Mouse (Mus musculus) limb, embryonic 11.5 days (tissue): ENCODE data around the gene Socs4. TPM values are rescaled to one million over a fixed set of nuclear protein-coding genes. Genes with fewer than 3 reads are reported as not detected.
A peak's percentile ranks its signal among the peaks of the same experiment; 100 is the strongest.

Experiments used
- ATAC-seq: fragments of 200-750 bp; cut with Nextera tagmentation; 2 replicates; pipeline ENCODE4 v1.8.0; 2017; ENCODE audit warnings: low read depth; ENCODE audit not compliant: insufficient number of reproducible peaks, low FRiP score, low TSS enrichment
- DNase-seq: peaks from one replicate; pipeline ENCODE4 v3.0.0-alpha.2; 2015; ENCODE audit warnings: low spot score
- H3K27ac ChIP-seq: fragments of 300-500 bp; sonication (generic); replicated peaks from 2 replicates; pipeline ENCODE4 v1.5.1; 2014; ENCODE audit warnings: low read depth, mild to moderate bottlenecking, low read length
- H3K27me3 ChIP-seq: fragments of 300-500 bp; sonication (generic); 2 replicates; pipeline ENCODE4 v1.6.1; 2014; ENCODE audit warnings: mild to moderate bottlenecking, low read length, mixed read lengths; ENCODE audit not compliant: control insufficient read depth, insufficient read depth
- H3K36me3 ChIP-seq: fragments of 300-500 bp; sonication (generic); 2 replicates; pipeline ENCODE4 v1.6.1; 2014; ENCODE audit warnings: mild to moderate bottlenecking, low read length, moderate library complexity, mixed read lengths; ENCODE audit not compliant: control insufficient read depth, insufficient read depth
- H3K4me1 ChIP-seq: fragments of 300-500 bp; sonication (generic); 2 replicates; pipeline ENCODE4 v1.6.1; 2014; ENCODE audit warnings: low read length, mixed read lengths; ENCODE audit not compliant: control insufficient read depth, insufficient read depth
- H3K4me2 ChIP-seq: fragments of 300-500 bp; sonication (generic); 2 replicates; pipeline ENCODE4 v1.6.1; 2014; ENCODE audit warnings: low read depth, mild to moderate bottlenecking, moderate library complexity; ENCODE audit not compliant: severe bottlenecking
- H3K4me3 ChIP-seq: fragments of 300-500 bp; sonication (generic); 2 replicates; pipeline ENCODE4 v1.5.1; 2014; ENCODE audit warnings: low read depth, low read length
- H3K9ac ChIP-seq: fragments of 300-500 bp; sonication (generic); 2 replicates; pipeline ENCODE4 v1.6.1; 2014; ENCODE audit warnings: mild to moderate bottlenecking, low read length
- H3K9me3 ChIP-seq: fragments of 300-500 bp; sonication (generic); 2 replicates; pipeline ENCODE4 v1.6.1; 2016; ENCODE audit warnings: low read length; ENCODE audit not compliant: control insufficient read depth
- WGBS: fragments of 180-500 bp; shearing (Covaris S2); extraction: QIAGEN DNeasy Blood & Tissue Kit; methylation state at CpG from one replicate; pipeline ENCODE4 v1.1.7; 2014; 5-methylcytosine and 5-hydroxymethylcytosine counted together
- polyA plus RNA-seq: library from polyadenylated mRNA; unstranded; fragments of >200 nt; fragmentation: Nextera tagmentation; extraction: Ambion mirVana; gene quantifications from 2 replicates; pipeline ENCODE4 v1.2.1, GENCODE M21; 2014

Gene Socs4
- polyA plus RNA-seq, 1 experiment from 2014 or later: 4.8 TPM

GRCm38 (mm10) chr14:47296232-47296631 lies 19.5 kb downstream of the Socs4 start:
- peaks cover 3% of the 10 kb centered on the region; the same call in 1 of the 2 replicates for H3K4me1 ChIP-seq
- no peak overlapping the region for H3K27ac ChIP-seq
- no peak overlapping the region for H3K4me3 ChIP-seq
- H3K27me3 ChIP-seq: no peaks in the 10 kb centered on the region
- H3K9ac ChIP-seq: no peak overlapping the region
- H3K9me3 ChIP-seq: no peaks in the 10 kb centered on the region
- DNase-seq (peak; percentile 19), ATAC-seq (no peak)
- H3K36me3 ChIP-seq: no peaks in the 10 kb centered on the region; the same call in 1 of the 2 replicates
- no peak overlapping the region for H3K4me2 ChIP-seq
- 67% methylated on average over 2 of the region's 2 CpGs for WGBS

GRCm38 (mm10) chr14:47297785-47298407 lies 21.2 kb downstream of the Socs4 start, which contains the start of gene Mapk1ip1l:
TSS of gene Mapk1ip1l (plus strand) at chr14:47298266.
- peak; percentile 98 for DNase-seq
- peak within 1 kb of the TSS; percentile 94 for H3K27ac ChIP-seq
- WGBS: under 1% methylated on average over 34 of the region's 34 CpGs
- peak within 1 kb of the TSS; percentile 98 for H3K9ac ChIP-seq
- peak; percentile 65 for ATAC-seq
- H3K4me1 ChIP-seq: peaks cover 3% of the 10 kb centered on the region; the same call in 1 of the 2 replicates
- H3K27me3 ChIP-seq: no peaks in the 10 kb centered on the region
- H3K4me3 ChIP-seq: peak within 1 kb of the TSS; percentile 91
- peak within 1 kb of the TSS; percentile 72 for H3K4me2 ChIP-seq
- H3K9me3 ChIP-seq: no peaks in the 10 kb centered on the region
- peaks cover under 1% of the 10 kb centered on the region; the same call in 1 of the 2 replicates for H3K36me3 ChIP-seq

GRCm38 (mm10) chr14:47298408-47298792 lies 21.7 kb downstream of the Socs4 start:
- Histone ChIP-seq H3K4me2 (peak overlapping the region; percentile 72), H3K4me3 (peak overlapping the region; percentile 91), H3K27ac (peak overlapping the region; percentile 94), H3K36me3 (peaks cover 2% of the 10 kb centered on the region; the same call in 1 of the 2 replicates), H3K4me1 (peaks cover 3% of the 10 kb centered on the region; the same call in 1 of the 2 replicates), H3K9ac (peak overlapping the region; percentile 98), H3K9me3 (no peaks in the 10 kb centered on the region), H3K27me3 (no peaks in the 10 kb centered on the region)
- peak; percentile 77 for ATAC-seq
- peak; percentile 80 for DNase-seq
- WGBS: 0% methylated on average over 33 of the region's 38 CpGs

- H3K27ac ChIP-seq: peak overlapping the region; percentile 94
- peaks cover 2% of the 10 kb centered on the region; the same call in 1 of the 2 replicates for H3K36me3 ChIP-seq
- WGBS: 0% methylated on average over 15 of the region's 15 CpGs
- DNase-seq: peak; percentile 74
- H3K4me1 ChIP-seq: peaks cover 3% of the 10 kb centered on the region; the same call in 1 of the 2 replicates
- peak; percentile 52; the same call in 1 of the 2 replicates for ATAC-seq
- H3K9me3 ChIP-seq: no peaks in the 10 kb centered on the region
- peak overlapping the region; percentile 91 for H3K4me3 ChIP-seq
- no peaks in the 10 kb centered on the region for H3K27me3 ChIP-seq
- H3K4me2 ChIP-seq: peak overlapping the region; percentile 72
- peak overlapping the region; percentile 98 for H3K9ac ChIP-seq
These were observed 22.1 kb downstream of the Socs4 start for GRCm38 (mm10) chr14:47298819-47299261.

- H3K4me1 ChIP-seq: peaks cover 3% of the 10 kb centered on the region; the same call in 1 of the 2 replicates
- no peak overlapping the region for H3K4me3 ChIP-seq
- no peak overlapping the region for H3K9ac ChIP-seq
- peaks cover 7% of the 10 kb centered on the region; the same call in 1 of the 2 replicates for H3K36me3 ChIP-seq
- DNase-seq: no peak
- no peaks in the 10 kb centered on the region for H3K27me3 ChIP-seq
- H3K27ac ChIP-seq: no peak overlapping the region
- no peak for ATAC-seq
- WGBS: 88% methylated on average over 14 of the region's 14 CpGs
- no peaks in the 10 kb centered on the region for H3K9me3 ChIP-seq
- H3K4me2 ChIP-seq: no peak overlapping the region
These were observed 26.4 kb downstream of the Socs4 start for GRCm38 (mm10) chr14:47302885-47303680.

GRCm38 (mm10) chr14:47304814-47305405 lies 28.2 kb downstream of the Socs4 start:
- Histone ChIP-seq H3K27ac (no peak overlapping the region), H3K9ac (no peak overlapping the region), H3K4me1 (no peaks in the 10 kb centered on the region), H3K36me3 (peaks cover 9% of the 10 kb centered on the region; the same call in 1 of the 2 replicates), H3K9me3 (no peaks in the 10 kb centered on the region), H3K27me3 (no peaks in the 10 kb centered on the region), H3K4me3 (no peak overlapping the region), H3K4me2 (no peak overlapping the region)
- WGBS: 92% methylated on average over 6 of the region's 6 CpGs
- DNase-seq (peak; percentile 19), ATAC-seq (no peak)

- no peak overlapping the region for H3K27ac ChIP-seq
- WGBS: 89% methylated on average over 4 of the region's 4 CpGs
- H3K4me1 ChIP-seq: no peaks in the 10 kb centered on the region
- H3K4me3 ChIP-seq: no peak overlapping the region
- DNase-seq: peak; percentile 16
- H3K9ac ChIP-seq: no peak overlapping the region
- no peaks in the 10 kb centered on the region for H3K9me3 ChIP-seq
- peaks cover 19% of the 10 kb centered on the region; the same call in 1 of the 2 replicates for H3K36me3 ChIP-seq
- no peak for ATAC-seq
- H3K4me2 ChIP-seq: no peak overlapping the region
- no peaks in the 10 kb centered on the region for H3K27me3 ChIP-seq
These were observed 29.2 kb downstream of the Socs4 start for GRCm38 (mm10) chr14:47305933-47306332.

GRCm38 (mm10) chr14:47307669-47308068 lies 30.9 kb downstream of the Socs4 start:
- Histone ChIP-seq H3K9me3 (no peaks in the 10 kb centered on the region), H3K27ac (no peak overlapping the region), H3K27me3 (no peaks in the 10 kb centered on the region), H3K36me3 (peaks cover 20% of the 10 kb centered on the region; the same call in 1 of the 2 replicates), H3K4me2 (no peak overlapping the region), H3K4me3 (no peak overlapping the region), H3K9ac (no peak overlapping the region), H3K4me1 (no peaks in the 10 kb centered on the region)
- DNase-seq: peak; percentile 13
- 88% methylated on average over 3 of the region's 3 CpGs for WGBS
- ATAC-seq: no peak
